Mouse (Mus musculus): ENCODE results near the gene Gm10644. TPM values are rescaled to one million over a fixed set of nuclear protein-coding genes. Genes with fewer than 3 reads are reported as not detected.

The Gm10644 gene
- total RNA-seq, 2 experiments from 2014 or later: 0.49 to 0.54 TPM

DNA sequence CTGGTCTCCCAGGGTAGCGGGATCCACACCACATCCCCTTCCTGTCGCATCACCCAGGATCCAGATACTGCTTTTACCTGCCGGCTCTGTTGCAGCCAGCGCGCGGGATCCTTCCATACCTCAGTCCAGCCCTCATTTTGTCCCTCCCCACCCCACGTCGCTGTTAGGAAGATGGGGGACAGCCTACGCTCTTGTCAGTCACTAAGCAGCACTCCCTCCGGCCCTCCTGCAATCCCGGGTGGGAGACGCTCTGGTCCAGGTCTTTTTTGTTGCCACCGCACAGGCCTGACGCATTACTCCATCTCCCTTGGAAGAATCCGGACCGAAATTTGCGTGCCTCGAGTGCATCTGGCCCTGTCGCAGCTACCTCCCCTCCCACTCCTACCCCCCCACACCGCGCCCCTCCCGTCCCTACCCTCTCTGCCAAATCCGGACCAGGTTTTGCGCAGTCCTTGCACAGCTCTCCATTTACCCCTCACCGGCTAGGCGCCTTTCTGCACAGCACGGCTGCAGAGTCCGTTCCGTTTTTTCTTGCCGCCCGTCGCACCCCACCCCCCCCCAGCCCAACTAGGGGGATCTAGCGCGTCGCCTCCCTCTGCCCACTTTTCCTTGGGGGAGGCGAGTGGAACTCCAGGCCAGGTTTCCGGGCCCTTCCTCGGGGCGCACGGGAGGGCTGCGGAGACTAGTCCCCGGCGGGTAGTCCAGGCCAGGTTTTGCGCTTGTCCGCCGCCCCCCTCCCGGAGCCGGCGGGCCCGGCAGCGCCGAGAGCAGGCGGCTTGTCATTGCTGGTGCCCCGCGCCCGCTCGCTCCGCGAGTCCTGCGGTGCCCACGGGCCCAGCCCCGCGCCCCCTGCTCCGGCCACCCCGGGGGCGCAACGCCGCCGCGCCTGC lies 55.4 kb downstream of the Gm10644 start, which contains the start of gene Adgrl1:
Gene Adgrl1 (plus strand): TSS at position 743 of the 890 bp plus-strand sequence.
- DNase-seq (ENCODE audit: extremely low spot score in 1 of 2, low spot score in 1 of 2): peak; percentile 87 to 94

DNA sequence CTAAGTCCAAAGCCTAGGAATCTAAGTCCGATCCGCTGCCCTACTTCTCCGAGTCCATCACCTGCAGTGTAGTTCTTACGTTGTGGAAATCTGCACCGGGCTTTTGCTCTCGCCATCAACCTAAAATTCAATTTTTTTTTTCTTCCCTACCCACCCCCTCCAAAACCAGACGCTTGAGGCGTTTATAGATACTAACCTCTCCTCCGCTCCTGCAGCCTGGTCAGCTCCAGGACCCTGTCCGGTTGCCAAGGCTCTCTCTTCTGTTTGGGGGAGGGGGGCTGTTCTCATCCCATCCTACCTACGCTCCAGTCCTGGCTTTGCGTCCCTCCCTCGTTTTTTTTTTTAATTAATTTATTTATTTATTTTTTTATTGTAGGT lies 56.0 kb downstream of the Gm10644 start:
- no peak for DNase-seq (ENCODE audit: extremely low spot score in 1 of 2, low spot score in 1 of 2)

GRCm38 (mm10) chr8:83898456-83898855 lies 56.5 kb downstream of the Gm10644 start:
- no peak for DNase-seq (ENCODE audit: extremely low spot score in 1 of 2, low spot score in 1 of 2)

GRCm38 (mm10) chr8:83897211-83897610 lies 57.8 kb downstream of the Gm10644 start:
- DNase-seq (ENCODE audit: extremely low spot score in 1 of 2, low spot score in 1 of 2): peak in 1 of 2 experiments; percentile 66

- no peak for DNase-seq (ENCODE audit: extremely low spot score in 1 of 2, low spot score in 1 of 2)
Measured at GRCm38 (mm10) chr8:83896461-83896860, 58.5 kb downstream of the Gm10644 start.

GRCm38 (mm10) chr8:83895894-83896293 lies 59.1 kb downstream of the Gm10644 start:
- no peak for DNase-seq (ENCODE audit: extremely low spot score in 1 of 2, low spot score in 1 of 2)

DNA sequence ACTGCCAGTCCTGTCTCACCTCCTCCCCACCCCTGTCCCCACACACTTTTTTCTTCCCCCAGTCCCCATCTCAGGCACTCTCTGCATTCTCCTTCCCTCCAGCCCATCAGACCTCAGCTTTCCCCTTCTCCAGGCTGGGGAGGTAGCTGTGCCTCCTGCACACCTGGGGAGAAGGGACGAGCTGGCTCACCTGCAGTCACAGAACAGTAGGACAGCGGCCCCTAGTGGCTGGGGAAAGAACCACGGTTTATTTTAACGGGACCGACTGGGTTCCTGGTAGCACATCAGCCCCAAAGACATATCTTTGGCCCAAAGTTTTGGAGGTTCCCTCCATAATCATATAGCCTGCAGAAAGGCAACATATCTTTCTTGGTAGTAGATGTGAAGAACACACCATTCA lies 61.1 kb downstream of the Gm10644 start:
- DNase-seq (ENCODE audit: extremely low spot score in 1 of 2, low spot score in 1 of 2): peak; percentile 75 to 94

GRCm38 (mm10) chr8:83892061-83892460 lies 62.9 kb downstream of the Gm10644 start:
- DNase-seq (ENCODE audit: extremely low spot score in 1 of 2, low spot score in 1 of 2): no peak

GRCm38 (mm10) chr8:83888409-83888808 lies 66.6 kb downstream of the Gm10644 start:
- DNase-seq (ENCODE audit: extremely low spot score in 1 of 2, low spot score in 1 of 2): no peak

Small RNA genes lying within 50 kb of the gene (microRNA-seq; reads per million reads assigned to microRNA genes)
- gene Gm44330 (0 to 0.92 reads per million in 2 experiments), gene Gm44450 (0 to 0.40 reads per million in 2 experiments)

Other genes starting within 250 kb of the Gm10644 start
- gene Ddx39, start 240.0 kb downstream of the Gm10644 start, total RNA-seq (2021): 10 to 100 TPM; 14.4 to 17.2 TPM
- 10 to 100 TPM in 1 of 2 experiments, 1 to 10 TPM in 1; 7.4 to 11.0 TPM for gene Adgre5, start 213.9 kb downstream of the Gm10644 start, total RNA-seq (2021)
- gene Adgrl1, start 55.1 kb downstream of the Gm10644 start, total RNA-seq (2021): 100 to 1,000 TPM; 315 to 348 TPM
- 1 to 10 TPM in 1 of 2 experiments, under 1 TPM in 1; 0.39 to 1.2 TPM for gene Asf1b, start 302 bp upstream of the Gm10644 start, total RNA-seq (2021)
- 100 to 1,000 TPM; 257 to 273 TPM for gene Prkaca, start 17.8 kb upstream of the Gm10644 start, total RNA-seq (2021)
- gene Samd1, start 42.5 kb upstream of the Gm10644 start, total RNA-seq (2021): 10 to 100 TPM; 44.2 to 45.4 TPM
- under 1 TPM; 0.20 to 0.33 TPM for gene 1700067K01Rik, start 46.3 kb upstream of the Gm10644 start, total RNA-seq (2021)
- 1 to 10 TPM; 1.9 to 2.3 TPM for gene 2210011C24Rik, start 57.0 kb upstream of the Gm10644 start, total RNA-seq (2021)
- gene Palm3, start 66.3 kb upstream of the Gm10644 start, total RNA-seq (2021): 1 to 10 TPM; 2.7 to 2.9 TPM
- 1 to 10 TPM; 2.0 to 2.4 TPM for gene Il27ra, start 87.4 kb upstream of the Gm10644 start, total RNA-seq (2021)
- gene Rln3, start 89.8 kb upstream of the Gm10644 start, total RNA-seq (2021): not detected
- 1 to 10 TPM; 4.4 to 4.5 TPM for gene Gm10643, start 109.9 kb upstream of the Gm10644 start, total RNA-seq (2021)
- gene Rfx1, start 111.6 kb upstream of the Gm10644 start, total RNA-seq (2021): 10 to 100 TPM; 19.8 to 24.1 TPM
- gene Dcaf15, start 149.6 kb upstream of the Gm10644 start, total RNA-seq (2021): 10 to 100 TPM; 18.5 to 19.1 TPM
- gene Podnl1, start 170.8 kb upstream of the Gm10644 start, total RNA-seq (2021): not detected
- gene Cc2d1a, start 192.7 kb upstream of the Gm10644 start, total RNA-seq (2021): 10 to 100 TPM; 52.6 to 54.0 TPM
- gene 4930432K21Rik, start 192.8 kb upstream of the Gm10644 start, total RNA-seq (2021): 1 to 10 TPM; 1.4 to 2.1 TPM
- gene Nanos3, start 230.0 kb upstream of the Gm10644 start, total RNA-seq (2021): 1 to 10 TPM; 2.6 to 3.0 TPM